Comparison of ENCODE assay signal across 8 mouse cellular contexts in the genomic region with DNA sequence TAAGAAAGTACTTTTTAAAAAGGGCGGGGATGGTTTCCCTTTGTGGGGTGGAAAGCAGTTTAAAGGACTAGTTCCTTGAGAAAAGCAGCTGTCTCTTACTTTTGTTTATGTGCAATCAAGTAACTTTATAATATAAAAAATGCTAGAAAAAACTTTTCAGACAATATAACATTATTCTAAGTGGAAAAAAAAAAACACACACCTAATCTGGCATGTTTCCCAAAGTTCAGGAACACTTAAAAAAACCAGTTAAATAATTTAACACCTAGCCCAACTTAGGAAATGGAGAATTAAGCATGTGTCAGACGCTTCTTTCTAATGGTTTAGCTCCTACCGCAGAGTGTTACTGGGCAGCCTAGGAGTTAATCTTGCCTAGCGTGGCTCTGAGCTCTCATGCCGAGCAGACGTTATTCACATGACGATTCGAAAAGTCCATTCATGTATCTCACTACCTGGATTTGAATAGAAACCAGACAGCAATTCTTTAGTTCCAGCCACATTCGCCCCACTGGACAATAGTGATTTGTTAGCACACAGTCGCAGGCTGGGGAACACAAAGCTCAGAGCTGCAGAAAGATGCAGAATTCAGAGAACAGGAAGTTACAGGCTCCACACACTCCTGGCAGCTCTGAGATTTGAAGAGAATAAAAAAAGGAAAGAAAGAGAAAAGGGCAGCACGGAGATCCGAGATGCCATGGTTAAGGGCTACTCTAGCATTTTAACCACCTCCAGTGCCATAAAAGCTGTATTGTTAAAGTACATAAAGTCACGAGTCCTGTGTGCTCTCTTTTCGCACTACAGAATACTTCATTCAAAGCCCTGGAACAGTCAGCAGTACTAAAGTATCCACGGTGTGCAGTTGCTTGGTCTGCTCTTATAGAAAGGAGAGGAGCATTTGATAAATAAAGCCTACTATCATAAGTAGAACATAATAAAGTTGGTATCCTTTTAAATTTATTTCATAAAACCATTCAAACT.
DNase-seq lines count a peak whose midpoint lies in the region; ATAC-seq lines count a peak whose summit lies in the region.

No protein-coding gene starts in this region.

- 10% methylated on average over 15 of the region's 15 CpGs for WGBS in heart, embryonic 12.5 days
- WGBS in kidney, embryonic 15.5 days, result 3% methylated on average over 15 of the region's 15 CpGs
- WGBS in liver, embryonic 16.5 days (ENCODE audit: insufficient replicate concordance), result 15% methylated on average over 15 of the region's 15 CpGs
- WGBS in neural tube, embryonic 14.5 days, result 2% methylated on average over 15 of the region's 15 CpGs

- H3K4me2 ChIP-seq in heart, embryonic 12.5 days, result peak overlapping the region; percentile 80
- peak overlapping the region; percentile 73 for H3K4me2 ChIP-seq in kidney, embryonic 15.5 days
- peak overlapping the region; percentile 51 for H3K4me2 ChIP-seq in liver, embryonic 16.5 days (ENCODE audit: low read depth, low read length)
- peak overlapping the region; percentile 80 for H3K4me2 ChIP-seq in neural tube, embryonic 14.5 days (ENCODE audit: low read depth, low read length)

- H3K27ac ChIP-seq in heart, embryonic 12.5 days (ENCODE audit: poor library complexity, severe bottlenecking), result peak overlapping the region; percentile 98
- H3K27ac ChIP-seq in kidney, embryonic 15.5 days, result peak overlapping the region; percentile 77
- no peak overlapping the region for H3K27ac ChIP-seq in liver, embryonic 16.5 days (ENCODE audit: low read length)
- H3K27ac ChIP-seq in neural tube, embryonic 14.5 days (ENCODE audit: low read depth, low read length), result peak overlapping the region; percentile 87

- peak; percentile 2 to 3 for DNase-seq in lung, adult 18-20 months
- no peak for DNase-seq in lung, postnatal 25 days (ENCODE audit: low spot score)
- DNase-seq in embryo, embryonic 11 days, result peak; percentile 83

- no peak for ATAC-seq in heart, embryonic 12.5 days (ENCODE audit: insufficient number of reproducible peaks, low FRiP score)
- ATAC-seq in kidney, embryonic 15.5 days (replicated peaks; ENCODE audit: low FRiP score), result no peak
- ATAC-seq in liver, embryonic 16.5 days (ENCODE audit: low read depth), result no peak
- ATAC-seq in neural tube, embryonic 14.5 days (ENCODE audit: low read depth), result peak; percentile 41; the same call in 1 of the 2 replicates
- no peak; the same call in 1 of the 2 replicates for ATAC-seq in monocyte, adult 5-6 weeks (replicated peaks; ENCODE audit: insufficient number of reproducible peaks, low FRiP score, low TSS enrichment, poor library complexity, severe bottlenecking)

- no peaks in the 10 kb centered on the region for H3K36me3 ChIP-seq in heart, embryonic 12.5 days
- H3K36me3 ChIP-seq in kidney, embryonic 15.5 days, result no peaks in the 10 kb centered on the region
- no peaks in the 10 kb centered on the region for H3K36me3 ChIP-seq in liver, embryonic 16.5 days (ENCODE audit: control insufficient read depth, insufficient read depth)
- no peaks in the 10 kb centered on the region for H3K36me3 ChIP-seq in neural tube, embryonic 14.5 days (ENCODE audit: control insufficient read depth, insufficient read depth, low read length)

- peak overlapping the region; percentile 81 for H3K9ac ChIP-seq in heart, embryonic 12.5 days
- peak overlapping the region; percentile 50 for H3K9ac ChIP-seq in kidney, embryonic 15.5 days
- H3K9ac ChIP-seq in liver, embryonic 16.5 days (ENCODE audit: low read depth, low read length), result peak overlapping the region; percentile 1; the same call in 1 of the 2 replicates
- peak overlapping the region; percentile 56 for H3K9ac ChIP-seq in neural tube, embryonic 14.5 days (replicated peaks; ENCODE audit: low read depth, low read length)

- H3K9me3 ChIP-seq in heart, embryonic 12.5 days (replicated peaks), result no peaks in the 10 kb centered on the region
- no peaks in the 10 kb centered on the region for H3K9me3 ChIP-seq in kidney, embryonic 15.5 days (replicated peaks)
- H3K9me3 ChIP-seq in liver, embryonic 16.5 days (replicated peaks; ENCODE audit: control insufficient read depth, low read length), result no peaks in the 10 kb centered on the region
- H3K9me3 ChIP-seq in neural tube, embryonic 14.5 days (ENCODE audit: control insufficient read depth, low read length), result no peaks in the 10 kb centered on the region

- no peaks in the 10 kb centered on the region for H3K27me3 ChIP-seq in heart, embryonic 12.5 days (replicated peaks)
- no peaks in the 10 kb centered on the region for H3K27me3 ChIP-seq in kidney, embryonic 15.5 days
- H3K27me3 ChIP-seq in liver, embryonic 16.5 days (ENCODE audit: control insufficient read depth, insufficient read depth, low read depth, low read length), result no peaks in the 10 kb centered on the region
- H3K27me3 ChIP-seq in neural tube, embryonic 14.5 days (ENCODE audit: control insufficient read depth, insufficient read depth, low read length), result no peaks in the 10 kb centered on the region

- H3K4me1 ChIP-seq in heart, embryonic 12.5 days (replicated peaks), result peaks cover 11% of the 10 kb centered on the region
- H3K4me1 ChIP-seq in kidney, embryonic 15.5 days, result 0 out of 2 replicates have a peak, but pooled peaks cover 7% of the 10 kb centered on the region
- peaks cover 9% of the 10 kb centered on the region for H3K4me1 ChIP-seq in liver, embryonic 16.5 days (ENCODE audit: control insufficient read depth, low read depth, low read length)
- H3K4me1 ChIP-seq in neural tube, embryonic 14.5 days (ENCODE audit: control insufficient read depth, insufficient read depth, low read length), result peaks cover 13% of the 10 kb centered on the region

- H3K4me3 ChIP-seq in heart, embryonic 12.5 days, result peak overlapping the region; percentile 62
- H3K4me3 ChIP-seq in kidney, embryonic 15.5 days (replicated peaks), result peak overlapping the region; percentile 62
- peak overlapping the region; percentile 45 for H3K4me3 ChIP-seq in liver, embryonic 16.5 days (ENCODE audit: low read depth, low read length)
- peak overlapping the region; percentile 59 for H3K4me3 ChIP-seq in neural tube, embryonic 14.5 days (ENCODE audit: low read depth, low read length)

Comparison
In these comparisons a context has a peak if more than half of its experiments do, and no peak if none do; other contexts are left out.
1. H3K9ac ChIP-seq: peak in every context shown above with its lines; median percentile 81 in heart, embryonic 12.5 days; 56 in neural tube, embryonic 14.5 days; 50 in kidney, embryonic 15.5 days; 1 in liver, embryonic 16.5 days.